Mouse (Mus musculus) ovary, postnatal 36 days (tissue): ENCODE data around the gene Coro2b.

Source experiments
- DNase-seq: peaks from one replicate; pipeline ENCODE4 v3.0.0; 2022; ENCODE audit warnings: low spot score, mixed read lengths

Gene Coro2b

GRCm38 (mm10) chr9:62513492-62514133 lies 23.2 kb downstream of the Coro2b start:
- no peak for DNase-seq

GRCm38 (mm10) chr9:62510530-62510936 lies 26.3 kb downstream of the Coro2b start:
- DNase-seq: no peak

GRCm38 (mm10) chr9:62509617-62510016 lies 27.2 kb downstream of the Coro2b start:
- no peak for DNase-seq

GRCm38 (mm10) chr9:62508740-62509524 lies 27.9 kb downstream of the Coro2b start:
- DNase-seq: no peak

- no peak for DNase-seq
These were observed 30.3 kb downstream of the Coro2b start for GRCm38 (mm10) chr9:62506467-62507067.

GRCm38 (mm10) chr9:62504129-62504528 lies 32.7 kb downstream of the Coro2b start:
- no peak for DNase-seq

- no peak for DNase-seq
These were observed 34.5 kb downstream of the Coro2b start for GRCm38 (mm10) chr9:62502361-62502760.

- DNase-seq: no peak
These were observed 35.3 kb downstream of the Coro2b start for GRCm38 (mm10) chr9:62501566-62501965.

GRCm38 (mm10) chr9:62500007-62500406 lies 36.8 kb downstream of the Coro2b start:
- no peak for DNase-seq

GRCm38 (mm10) chr9:62498945-62499344 lies 37.9 kb downstream of the Coro2b start:
- DNase-seq: no peak

- no peak for DNase-seq
These were observed 39.4 kb downstream of the Coro2b start for GRCm38 (mm10) chr9:62497135-62498092.

GRCm38 (mm10) chr9:62492306-62492990 lies 44.4 kb downstream of the Coro2b start:
- no peak for DNase-seq

- no peak for DNase-seq
These were observed 45.2 kb downstream of the Coro2b start for GRCm38 (mm10) chr9:62491611-62492010.

- DNase-seq: peak; percentile 41
These were observed 45.7 kb downstream of the Coro2b start for GRCm38 (mm10) chr9:62491104-62491503.

GRCm38 (mm10) chr9:62484107-62484506 lies 52.7 kb downstream of the Coro2b start:
- DNase-seq: no peak

- DNase-seq: no peak
These were observed 54.1 kb downstream of the Coro2b start for GRCm38 (mm10) chr9:62482788-62483187.

- no peak for DNase-seq
These were observed 55.8 kb downstream of the Coro2b start for GRCm38 (mm10) chr9:62480898-62481642.

- DNase-seq: no peak
These were observed 56.7 kb downstream of the Coro2b start for GRCm38 (mm10) chr9:62480149-62480548.

- DNase-seq: peak; percentile 65
These were observed 59.9 kb downstream of the Coro2b start for GRCm38 (mm10) chr9:62476782-62477487.

GRCm38 (mm10) chr9:62474206-62474605 lies 62.6 kb downstream of the Coro2b start:
- no peak for DNase-seq
